Mouse (Mus musculus) colon, adult 2 months (tissue): Measurements from ENCODE around the gene Dact1. TPM values are rescaled to one million over a fixed set of nuclear protein-coding genes. Genes with fewer than 3 reads are reported as not detected.

Source experiments
- polyA plus RNA-seq: library from polyadenylated mRNA; depleted of rRNA; stranded (reverse); fragments of >200 nt; gene quantifications from 2 replicates; pipeline ENCODE4 v1.2.3, GENCODE M21; 2012; rRNA removed

The Dact1 gene
- 7.7 and 8.2 TPM in 2 replicates for polyA plus RNA-seq

GRCm38 (mm10) chr12:71309581-71310067 is at the start of gene Dact1:
Dact1 (plus strand) TSS chr12:71309884.

Other genes starting within 250 kb of the Dact1 start
- not detected in 2 replicates for gene Tomm20l, start 198.5 kb upstream of the Dact1 start, polyA plus RNA-seq
- 6.0 and 7.7 TPM in 2 replicates for gene Timm9, start 173.2 kb upstream of the Dact1 start, polyA plus RNA-seq
- gene 2700049A03Rik, start 173.0 kb upstream of the Dact1 start, polyA plus RNA-seq, result 1.3 and 1.5 TPM in 2 replicates